Mouse (Mus musculus): Measurements from ENCODE around the gene Stac. TPM values are rescaled to one million over a fixed set of nuclear protein-coding genes. Genes with fewer than 3 reads are reported as not detected.

Gene Stac
- total RNA-seq, 2 experiments from 2014 or later, result not detected

DNA sequence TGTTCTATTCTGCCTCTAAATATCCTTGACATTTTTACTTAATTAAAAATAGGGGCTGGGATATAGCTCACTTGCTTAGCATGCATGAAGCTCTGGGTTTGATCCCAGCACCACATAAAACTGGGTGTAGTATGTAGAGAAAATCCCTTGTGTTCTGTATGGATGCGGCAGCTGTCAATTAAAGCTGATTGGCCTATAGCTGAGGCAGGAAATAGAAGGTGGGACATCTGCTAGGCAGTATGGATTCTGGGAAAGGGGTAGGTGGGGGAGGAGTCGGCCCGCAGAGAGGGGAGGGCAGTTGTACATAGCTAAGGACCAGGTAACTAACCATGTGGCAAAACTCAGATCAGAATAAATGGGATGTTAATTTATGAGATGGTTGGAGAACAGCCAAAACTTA, 166.3 kb downstream of the Stac start:
- ATAC-seq (replicated peaks; ENCODE audit: low FRiP score, poor library complexity, severe bottlenecking), result no peak

DNA sequence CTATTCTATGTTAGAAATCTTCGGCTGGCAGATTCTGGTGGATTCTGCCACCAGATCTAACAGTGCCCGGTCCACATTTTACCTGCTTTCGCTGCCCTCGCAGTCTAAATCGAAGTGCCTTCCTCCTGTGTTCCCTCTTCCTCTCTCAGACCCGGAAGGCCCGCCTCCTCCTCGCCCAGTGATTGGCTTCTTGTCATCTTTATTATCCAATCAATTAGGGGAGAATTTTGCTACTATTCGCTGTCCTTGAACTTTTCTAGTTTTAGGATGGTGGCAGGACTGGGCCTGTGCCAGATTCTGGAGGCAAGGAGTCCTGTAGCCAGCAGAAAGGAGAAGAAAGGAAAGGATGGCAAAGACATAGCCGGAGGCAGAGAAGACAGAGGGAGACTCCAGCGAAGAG, 167.0 kb downstream of the Stac start:
- ATAC-seq (replicated peaks; ENCODE audit: low FRiP score, poor library complexity, severe bottlenecking), result no peak

DNA sequence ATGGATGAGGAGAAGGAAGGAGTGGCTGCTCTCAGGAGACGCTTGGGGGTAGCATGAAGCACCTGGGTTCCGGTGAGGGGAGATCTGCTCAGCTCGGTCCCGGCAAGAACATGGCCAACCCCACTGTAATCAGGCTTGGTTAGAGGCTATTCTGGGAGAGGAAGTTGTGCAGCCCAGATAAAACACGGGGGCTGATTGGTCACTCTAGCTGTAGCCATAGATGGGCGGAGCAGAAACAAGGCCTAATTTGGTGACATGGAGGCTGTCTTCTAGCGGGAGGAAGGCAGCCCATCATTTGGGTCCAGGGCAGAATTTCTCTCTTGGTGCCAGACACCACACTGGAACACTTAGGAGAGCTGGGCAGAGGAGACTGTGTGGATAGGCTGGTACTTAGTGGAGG, 167.9 kb downstream of the Stac start:
- ATAC-seq (replicated peaks; ENCODE audit: low FRiP score, poor library complexity, severe bottlenecking), result no peak

DNA sequence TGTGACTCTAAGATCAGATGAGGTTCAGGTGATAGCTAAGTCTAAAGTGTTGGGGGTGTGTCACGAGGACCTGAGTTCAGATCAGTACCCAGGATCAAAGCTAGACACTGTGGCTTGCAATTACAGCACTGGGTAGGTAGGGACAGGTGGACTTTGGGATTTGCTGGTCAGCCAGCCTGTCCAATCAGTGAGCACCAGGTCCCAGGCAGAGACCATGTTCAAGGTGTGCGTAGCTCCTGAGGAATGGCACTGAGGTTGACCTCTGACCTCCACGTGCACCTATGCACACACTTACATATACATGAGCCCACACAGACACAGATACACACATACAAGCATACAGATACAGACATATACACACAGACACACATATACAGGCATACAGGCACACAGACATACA, 174.6 kb downstream of the Stac start:
- no peak for ATAC-seq (replicated peaks; ENCODE audit: low FRiP score, poor library complexity, severe bottlenecking)

DNA sequence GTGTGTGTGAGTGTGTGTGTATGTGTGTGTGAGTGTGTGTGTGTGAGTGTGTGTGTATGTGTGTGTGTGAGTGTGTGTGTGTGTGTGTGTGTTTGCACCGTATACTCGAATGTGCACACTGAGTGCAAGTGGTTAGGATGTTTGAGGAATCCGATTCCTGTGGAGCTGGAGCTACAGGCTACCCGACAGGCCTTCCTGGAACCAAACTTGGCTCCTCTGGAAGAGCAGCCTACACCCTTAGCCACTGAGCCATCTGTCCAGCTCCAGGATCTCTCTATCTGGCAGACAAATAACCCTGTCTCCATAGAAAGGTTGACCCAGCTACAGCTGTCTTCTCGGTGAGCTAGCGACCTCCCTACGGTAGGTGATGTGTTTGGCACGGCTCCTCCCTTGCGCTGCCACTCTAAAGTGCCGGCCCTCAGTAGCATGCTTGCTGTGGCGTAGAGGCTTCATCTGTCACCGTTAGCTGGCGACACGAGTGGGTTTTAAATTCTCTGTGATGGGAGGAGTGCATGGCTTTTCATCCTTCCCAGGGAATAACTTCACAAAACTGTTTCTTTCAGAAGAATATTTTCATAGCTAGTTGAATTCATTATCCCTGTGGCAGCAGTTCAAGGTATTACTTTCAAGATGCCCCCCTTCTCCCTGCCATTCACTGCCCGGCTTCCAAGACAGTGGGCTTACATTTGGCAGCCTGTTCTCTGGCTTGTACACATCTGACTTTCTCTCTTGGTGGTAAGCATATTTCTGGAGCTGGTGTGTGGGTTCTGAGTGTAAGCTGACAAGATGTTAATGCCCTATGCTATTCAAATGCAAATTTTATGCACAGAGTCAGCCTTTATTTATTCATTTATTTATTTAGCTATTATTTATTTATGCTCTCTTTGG, 175.3 kb downstream of the Stac start:
- ATAC-seq (replicated peaks; ENCODE audit: low FRiP score, poor library complexity, severe bottlenecking), result no peak

Measured in erythroblast, adult 5-6 weeks (primary cell).